Mouse (Mus musculus): ENCODE data around the gene Scaf11. TPM values are rescaled to one million over a fixed set of nuclear protein-coding genes. Genes with fewer than 3 reads are reported as not detected.

Gene Scaf11
- polyA plus RNA-seq, 2 experiments = 19.4 to 37.1 TPM

GRCm38 (mm10) chr15:96406253-96406652 lies 54.4 kb downstream of the Scaf11 start:
- no peak for DNase-seq (ENCODE audit: low read depth in 3 of 3, low spot score in 3 of 3)
- H3K9ac ChIP-seq (replicated peaks) = no peak overlapping the region
- H3K27ac ChIP-seq = no peak overlapping the region
- H3K36me3 ChIP-seq (replicated peaks; ENCODE audit: control insufficient read depth, insufficient read depth, low read depth) = peaks cover 18% of the 10 kb centered on the region
- H3K4me3 ChIP-seq (ENCODE audit: insufficient read depth in 1 of 2, low read depth in 2 of 2, low read length in 2 of 2) = no peak overlapping the region
- ATAC-seq (ENCODE audit: insufficient read depth) = no peak
- H3K4me1 ChIP-seq (replicated peaks; ENCODE audit: control insufficient read depth in 2 of 2, insufficient read depth in 2 of 2, low read length in 1 of 2) = no peaks in the 10 kb centered on the region
- no peaks in the 10 kb centered on the region for H3K9me3 ChIP-seq (ENCODE audit: control insufficient read depth, low read length)
- no peak for TF ChIP-seq CTCF (IDR thresholded peaks at IDR 0.05; ENCODE audit: low read depth)
- TF ChIP-seq EP300 (IDR thresholded peaks at IDR 0.05; ENCODE audit: low read depth) = no peak
- H3K27me3 ChIP-seq (ENCODE audit: control insufficient read depth, insufficient read depth, low read length) = no peaks in the 10 kb centered on the region
- 76% methylated on average over 4 of the region's 4 CpGs for WGBS (ENCODE audit: insufficient replicate concordance)
- H3K4me2 ChIP-seq (ENCODE audit: low read depth) = no peak overlapping the region

- no peak overlapping the region for H3K4me2 ChIP-seq (ENCODE audit: low read depth)
- H3K27ac ChIP-seq = no peak overlapping the region
- no peak overlapping the region for H3K9ac ChIP-seq (replicated peaks)
- WGBS (ENCODE audit: insufficient replicate concordance) = 87% methylated on average over 5 of the region's 5 CpGs
- no peak overlapping the region for H3K4me3 ChIP-seq (ENCODE audit: insufficient read depth in 1 of 2, low read depth in 2 of 2, low read length in 2 of 2)
- no peak for ATAC-seq (ENCODE audit: insufficient read depth)
- H3K36me3 ChIP-seq (replicated peaks; ENCODE audit: control insufficient read depth, insufficient read depth, low read depth) = peaks cover 17% of the 10 kb centered on the region
- TF ChIP-seq EP300 (IDR thresholded peaks at IDR 0.05; ENCODE audit: low read depth) = no peak
- TF ChIP-seq CTCF (IDR thresholded peaks at IDR 0.05; ENCODE audit: low read depth) = no peak
- no peaks in the 10 kb centered on the region for H3K4me1 ChIP-seq (replicated peaks; ENCODE audit: control insufficient read depth in 2 of 2, insufficient read depth in 2 of 2, low read length in 1 of 2)
- H3K27me3 ChIP-seq (ENCODE audit: control insufficient read depth, insufficient read depth, low read length) = no peaks in the 10 kb centered on the region
- no peak for DNase-seq (ENCODE audit: low read depth in 3 of 3, low spot score in 3 of 3)
- H3K9me3 ChIP-seq (ENCODE audit: control insufficient read depth, low read length) = no peaks in the 10 kb centered on the region
Observed at GRCm38 (mm10) chr15:96405548-96405947, 55.1 kb downstream of the Scaf11 start.

- WGBS (ENCODE audit: insufficient replicate concordance) = 86% methylated on average over 10 of the region's 10 CpGs
- H3K36me3 ChIP-seq (replicated peaks; ENCODE audit: control insufficient read depth, insufficient read depth, low read depth) = peaks cover 17% of the 10 kb centered on the region
- no peak for DNase-seq (ENCODE audit: low read depth in 3 of 3, low spot score in 3 of 3)
Observed at GRCm38 (mm10) chr15:96398333-96398732, 62.3 kb downstream of the Scaf11 start.

GRCm38 (mm10) chr15:96396641-96397344 lies 63.9 kb downstream of the Scaf11 start:
- Histone ChIP-seq H3K9me3 (ENCODE audit: control insufficient read depth, low read length) (no peaks in the 10 kb centered on the region), H3K4me1 (replicated peaks; ENCODE audit: control insufficient read depth in 2 of 2, insufficient read depth in 2 of 2, low read length in 1 of 2) (no peaks in the 10 kb centered on the region), H3K4me2 (ENCODE audit: low read depth) (no peak overlapping the region), H3K4me3 (ENCODE audit: insufficient read depth in 1 of 2, low read depth in 2 of 2, low read length in 2 of 2) (no peak overlapping the region), H3K27me3 (ENCODE audit: control insufficient read depth, insufficient read depth, low read length) (no peaks in the 10 kb centered on the region), H3K9ac (replicated peaks) (no peak overlapping the region), H3K27ac (no peak overlapping the region), H3K36me3 (replicated peaks; ENCODE audit: control insufficient read depth, insufficient read depth, low read depth) (peaks cover 14% of the 10 kb centered on the region)
- no peak for TF ChIP-seq EP300 (IDR thresholded peaks at IDR 0.05; ENCODE audit: low read depth)
- no peak for TF ChIP-seq CTCF (IDR thresholded peaks at IDR 0.05; ENCODE audit: low read depth)
- WGBS (ENCODE audit: insufficient replicate concordance) = 76% methylated on average over 8 of the region's 8 CpGs
- no peak for DNase-seq (ENCODE audit: low read depth in 3 of 3, low spot score in 3 of 3)
- ATAC-seq (ENCODE audit: insufficient read depth) = no peak

More at GRCm38 (mm10) chr15:96398333-96398732, 62.3 kb downstream of the Scaf11 start:
- no peak overlapping the region for H3K4me3 ChIP-seq (ENCODE audit: insufficient read depth in 1 of 2, low read depth in 2 of 2, low read length in 2 of 2)
- H3K9ac ChIP-seq (replicated peaks) = no peak overlapping the region
- ATAC-seq (ENCODE audit: insufficient read depth) = no peak
- no peaks in the 10 kb centered on the region for H3K9me3 ChIP-seq (ENCODE audit: control insufficient read depth, low read length)
- no peaks in the 10 kb centered on the region for H3K4me1 ChIP-seq (replicated peaks; ENCODE audit: control insufficient read depth in 2 of 2, insufficient read depth in 2 of 2, low read length in 1 of 2)
- TF ChIP-seq CTCF (IDR thresholded peaks at IDR 0.05; ENCODE audit: low read depth) (no peak), EP300 (IDR thresholded peaks at IDR 0.05; ENCODE audit: low read depth) (no peak)
- no peaks in the 10 kb centered on the region for H3K27me3 ChIP-seq (ENCODE audit: control insufficient read depth, insufficient read depth, low read length)
- H3K27ac ChIP-seq = no peak overlapping the region
- H3K4me2 ChIP-seq (ENCODE audit: low read depth) = no peak overlapping the region

- no peak overlapping the region for H3K27ac ChIP-seq
- no peaks in the 10 kb centered on the region for H3K9me3 ChIP-seq (ENCODE audit: control insufficient read depth, low read length)
- WGBS (ENCODE audit: insufficient replicate concordance) = 89% methylated on average over 6 of the region's 6 CpGs
- H3K36me3 ChIP-seq (replicated peaks; ENCODE audit: control insufficient read depth, insufficient read depth, low read depth) = peaks cover 22% of the 10 kb centered on the region
- H3K27me3 ChIP-seq (ENCODE audit: control insufficient read depth, insufficient read depth, low read length) = no peaks in the 10 kb centered on the region
- no peak overlapping the region for H3K9ac ChIP-seq (replicated peaks)
- H3K4me3 ChIP-seq (ENCODE audit: insufficient read depth in 1 of 2, low read depth in 2 of 2, low read length in 2 of 2) = no peak overlapping the region
- H3K4me1 ChIP-seq (replicated peaks; ENCODE audit: control insufficient read depth in 2 of 2, insufficient read depth in 2 of 2, low read length in 1 of 2) = no peaks in the 10 kb centered on the region
- TF ChIP-seq EP300 (IDR thresholded peaks at IDR 0.05; ENCODE audit: low read depth) (no peak), CTCF (IDR thresholded peaks at IDR 0.05; ENCODE audit: low read depth) (no peak)
- DNase-seq (ENCODE audit: low read depth in 3 of 3, low spot score in 3 of 3) (no peak), ATAC-seq (ENCODE audit: insufficient read depth) (no peak)
- no peak overlapping the region for H3K4me2 ChIP-seq (ENCODE audit: low read depth)
Observed at GRCm38 (mm10) chr15:96395071-96395470, 65.6 kb downstream of the Scaf11 start.

All from liver, embryonic 14.5 days (tissue).